Mouse (Mus musculus) olfactory bulb, adult 2 months (tissue): ENCODE measurements around the gene 9430007A20Rik.

Experiments used
- CTCF ChIP-seq: fragments of 200-500 bp; IDR thresholded peaks from 2 replicates; pipeline ENCODE4 v1.5.1; 2012; ENCODE audit warnings: low read depth, mild to moderate bottlenecking, low read length, moderate library complexity; ENCODE audit not compliant: insufficient read depth
- POLR2A ChIP-seq: fragments of 200-500 bp; IDR thresholded peaks from 2 replicates; pipeline ENCODE4 v1.6.1; 2012; ENCODE audit warnings: mild to moderate bottlenecking, low read depth, low read length, moderate library complexity; ENCODE audit not compliant: insufficient read depth

DNA sequence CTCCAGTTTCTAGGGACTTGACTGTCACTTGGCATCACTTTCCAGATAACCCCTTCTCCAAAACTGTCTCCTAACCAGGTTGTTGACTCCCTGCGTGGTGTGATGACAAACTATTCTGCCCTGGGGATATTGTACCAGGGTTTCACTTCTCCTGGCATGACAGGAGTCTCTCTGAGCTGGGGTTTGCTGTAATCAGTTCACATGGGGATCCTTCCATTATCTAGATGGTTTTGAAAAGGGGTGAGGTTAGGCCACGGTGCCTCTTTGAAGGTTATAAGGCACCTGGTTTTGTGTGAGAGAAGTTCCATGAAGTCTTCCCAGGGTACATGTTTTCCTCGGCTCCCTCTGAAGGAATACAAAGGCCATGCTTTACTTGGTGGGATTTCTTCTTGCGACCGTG lies at the start of gene 9430007A20Rik:
- no peak for TF ChIP-seq POLR2A
- TF ChIP-seq CTCF = no peak
